Mouse (Mus musculus) kidney, embryonic 14.5 days (tissue): ENCODE measurements at regions not wholly inside any gene's neighbourhood (a gene's known extent, or its start where the extent isn't known, plus 50 kb on each side); places are given as distances from the start of the nearest gene placed in this dataset.

Experiments
- ATAC-seq: fragments of 200-750 bp; cut with Nextera tagmentation; 2 replicates; pipeline ENCODE4 v1.8.0; 2017; ENCODE audit warnings: moderate number of reproducible peaks, mild to moderate bottlenecking, moderate TSS enrichment, moderate library complexity; ENCODE audit not compliant: low FRiP score, low TSS enrichment
- H3K27ac ChIP-seq: fragments of 300-500 bp; sonication (generic); 2 replicates; pipeline ENCODE4 v1.5.1; 2014; ENCODE audit warnings: low read depth, mild to moderate bottlenecking, low read length, moderate library complexity, mixed read lengths
- H3K27me3 ChIP-seq: fragments of 300-500 bp; sonication (generic); 2 replicates; pipeline ENCODE4 v1.6.1; 2014; ENCODE audit warnings: mild to moderate bottlenecking, low read length; ENCODE audit not compliant: control insufficient read depth, insufficient read depth
- H3K36me3 ChIP-seq: fragments of 300-500 bp; sonication (generic); 2 replicates; pipeline ENCODE4 v1.6.1; 2014; ENCODE audit warnings: low read length, mixed read lengths; ENCODE audit not compliant: control insufficient read depth, insufficient read depth
- H3K4me1 ChIP-seq: fragments of 300-500 bp; sonication (generic); 2 replicates; pipeline ENCODE4 v1.6.1; 2014; ENCODE audit warnings: low read length, mixed read lengths; ENCODE audit not compliant: control insufficient read depth, insufficient read depth
- H3K4me2 ChIP-seq: fragments of 300-500 bp; sonication (generic); replicated peaks from 2 replicates; pipeline ENCODE4 v1.6.1; 2014; ENCODE audit warnings: low read depth, mild to moderate bottlenecking, low read length
- H3K4me3 ChIP-seq: fragments of 300-500 bp; sonication (generic); 2 replicates; pipeline ENCODE4 v1.5.1; 2014; ENCODE audit warnings: mild to moderate bottlenecking, low read length
- H3K9ac ChIP-seq: fragments of 300-500 bp; sonication (generic); 2 replicates; pipeline ENCODE4 v1.6.1; 2014; ENCODE audit warnings: low read depth, mild to moderate bottlenecking, low read length, moderate library complexity
- H3K9me3 ChIP-seq: fragments of 300-500 bp; sonication (generic); 2 replicates; pipeline ENCODE4 v1.6.1; 2016; ENCODE audit warnings: low read length; ENCODE audit not compliant: control insufficient read depth
- WGBS: fragments of 180-500 bp; shearing (Covaris S2); extraction: QIAGEN DNeasy Blood & Tissue Kit; methylation state at CpG from one replicate; pipeline ENCODE4 v1.1.7; 2014; 5-methylcytosine and 5-hydroxymethylcytosine counted together

DNA sequence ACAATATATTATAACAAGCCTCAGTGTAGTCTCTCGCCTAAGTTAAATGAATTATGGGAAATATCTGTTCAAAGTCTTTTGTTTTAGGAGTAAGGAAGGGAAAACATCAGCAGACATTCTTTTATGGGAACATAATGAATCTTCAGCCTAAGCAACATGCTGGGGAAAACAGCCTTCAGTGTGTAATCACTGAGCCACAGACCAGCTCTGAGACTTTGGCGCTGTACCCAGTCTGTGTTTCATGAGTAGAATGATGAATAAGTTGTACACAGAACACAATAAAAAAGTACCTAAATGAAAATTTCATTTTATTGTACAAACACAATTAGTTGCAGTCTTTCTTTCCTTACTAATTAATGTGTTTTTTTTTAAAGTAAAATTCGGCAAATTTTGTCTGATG lies 1774.8 kb upstream of the Pcdh20 start:
- no peaks in the 10 kb centered on the region for H3K36me3 ChIP-seq
- no peak overlapping the region for H3K9ac ChIP-seq
- no peaks in the 10 kb centered on the region for H3K9me3 ChIP-seq
- H3K4me1 ChIP-seq = no peaks in the 10 kb centered on the region
- H3K4me2 ChIP-seq = no peak overlapping the region
- no peaks in the 10 kb centered on the region for H3K27me3 ChIP-seq
- no peak overlapping the region for H3K27ac ChIP-seq
- ATAC-seq = no peak
- H3K4me3 ChIP-seq = no peak overlapping the region
- 80% methylated on average over 3 of the region's 3 CpGs for WGBS

DNA sequence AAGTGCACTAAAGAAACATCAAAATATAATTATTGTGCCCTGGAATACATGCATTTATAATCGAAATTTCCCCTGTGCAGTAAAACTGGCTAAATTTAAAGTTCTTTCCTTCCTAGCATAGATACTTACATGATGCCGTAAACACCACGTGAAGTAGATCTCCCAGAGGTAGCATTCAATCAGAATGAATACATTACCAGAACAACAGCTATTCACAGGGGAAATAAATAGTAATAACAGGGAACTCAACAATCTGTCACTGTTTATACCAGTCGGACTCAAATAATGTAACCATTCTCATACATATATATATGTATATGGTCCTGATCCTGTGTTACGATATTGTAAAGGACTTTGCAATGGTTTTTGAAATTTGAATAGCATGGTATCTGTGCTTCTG lies 1761.5 kb upstream of the Pcdh20 start:
- ATAC-seq = no peak
- Histone ChIP-seq H3K4me3 (no peak overlapping the region), H3K9ac (no peak overlapping the region), H3K4me2 (no peak overlapping the region), H3K27ac (no peak overlapping the region), H3K27me3 (no peaks in the 10 kb centered on the region), H3K9me3 (no peaks in the 10 kb centered on the region), H3K36me3 (no peaks in the 10 kb centered on the region), H3K4me1 (no peaks in the 10 kb centered on the region)
- 82% methylated on average over 5 of the region's 5 CpGs for WGBS

DNA sequence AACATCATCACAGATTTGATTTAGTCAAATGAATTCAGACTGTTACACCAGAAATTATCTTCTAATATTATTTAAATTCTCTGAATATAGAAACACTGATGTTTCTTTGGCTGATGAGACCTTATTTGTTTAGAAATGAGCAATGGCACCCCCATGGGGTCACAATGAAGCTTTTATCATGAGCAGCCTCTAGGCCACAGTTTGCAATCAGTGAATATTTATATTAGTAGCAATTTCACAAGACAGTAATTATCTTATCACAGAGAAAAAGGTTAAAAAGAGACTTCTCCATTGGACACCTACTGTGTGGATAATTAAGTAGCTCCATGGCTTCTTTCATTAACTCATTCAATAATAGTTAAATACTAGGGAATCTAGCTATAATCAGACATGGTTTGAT lies 1729.1 kb upstream of the Pcdh20 start:
- Histone ChIP-seq H3K4me1 (no peaks in the 10 kb centered on the region), H3K9me3 (no peaks in the 10 kb centered on the region), H3K27ac (no peak overlapping the region), H3K27me3 (no peaks in the 10 kb centered on the region), H3K36me3 (no peaks in the 10 kb centered on the region), H3K9ac (no peak overlapping the region), H3K4me2 (no peak overlapping the region), H3K4me3 (no peak overlapping the region)
- no peak for ATAC-seq

DNA sequence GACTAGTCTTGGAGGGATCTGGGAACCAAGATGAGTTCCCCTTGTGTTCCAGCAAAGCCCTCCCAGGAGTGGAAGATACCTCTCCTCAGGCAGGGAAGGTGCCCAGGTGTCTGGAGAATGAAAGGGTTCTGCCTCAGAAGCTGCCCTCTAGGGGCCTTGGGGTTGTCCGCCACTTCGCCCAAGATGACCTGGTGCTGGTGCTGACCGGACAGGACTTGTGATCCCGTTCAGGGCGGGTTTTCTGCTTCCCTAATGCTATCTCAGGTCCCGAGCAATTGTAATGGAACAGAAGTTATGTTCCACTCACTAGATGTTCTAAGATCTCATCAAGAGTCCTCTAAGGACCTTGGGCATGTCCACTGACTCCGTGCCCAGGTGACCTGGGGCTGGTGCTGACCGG lies 1726.6 kb upstream of the Pcdh20 start:
- no peak for ATAC-seq
- WGBS = 89% methylated on average over 8 of the region's 8 CpGs
- no peak overlapping the region for H3K27ac ChIP-seq

DNA sequence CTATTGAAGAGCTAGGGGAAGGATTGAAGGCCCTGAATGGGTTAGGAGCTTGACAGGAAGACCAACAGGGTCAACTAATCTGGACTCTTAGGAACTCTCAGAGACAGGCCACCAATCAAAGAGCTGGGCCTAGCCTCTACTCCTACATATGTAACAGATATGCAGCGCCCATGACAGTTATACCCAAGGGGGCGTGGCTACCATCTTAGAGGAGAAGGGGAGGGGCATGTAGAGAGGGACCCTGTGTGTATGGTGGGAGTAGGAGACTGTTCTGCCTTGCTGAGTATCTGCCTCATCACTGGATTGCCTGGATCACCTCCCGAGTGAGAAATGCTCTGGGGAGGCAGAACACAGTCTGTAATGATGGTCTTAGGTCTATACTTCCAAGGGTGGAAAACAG lies 1701.5 kb upstream of the Pcdh20 start:
- 72% methylated on average over 3 of the region's 3 CpGs for WGBS
- Histone ChIP-seq H3K4me3 (no peak overlapping the region), H3K9ac (no peak overlapping the region), H3K27ac (no peak overlapping the region), H3K9me3 (no peaks in the 10 kb centered on the region), H3K27me3 (no peaks in the 10 kb centered on the region), H3K4me2 (no peak overlapping the region), H3K4me1 (no peaks in the 10 kb centered on the region), H3K36me3 (no peaks in the 10 kb centered on the region)
- no peak for ATAC-seq

More for the DNA sequence above, 1726.6 kb upstream of the Pcdh20 start:
- no peak overlapping the region for H3K4me2 ChIP-seq
- no peak overlapping the region for H3K9ac ChIP-seq
- no peaks in the 10 kb centered on the region for H3K27me3 ChIP-seq
- H3K36me3 ChIP-seq = no peaks in the 10 kb centered on the region
- H3K4me1 ChIP-seq = no peaks in the 10 kb centered on the region
- no peaks in the 10 kb centered on the region for H3K9me3 ChIP-seq
- H3K4me3 ChIP-seq = no peak overlapping the region
